Mouse (Mus musculus): Measurements from ENCODE around the gene Arl2. TPM values are rescaled to one million over a fixed set of nuclear protein-coding genes. Genes with fewer than 3 reads are reported as not detected.

Gene Arl2
- polyA plus RNA-seq (2014; fragmentation: Illumina TruSeq; extraction: RNeasy Lipid Tissue Mini Kit (QIAGEN cat#74804); ENCODE audit: low read depth, low replicate concordance): 0.98 TPM

DNA sequence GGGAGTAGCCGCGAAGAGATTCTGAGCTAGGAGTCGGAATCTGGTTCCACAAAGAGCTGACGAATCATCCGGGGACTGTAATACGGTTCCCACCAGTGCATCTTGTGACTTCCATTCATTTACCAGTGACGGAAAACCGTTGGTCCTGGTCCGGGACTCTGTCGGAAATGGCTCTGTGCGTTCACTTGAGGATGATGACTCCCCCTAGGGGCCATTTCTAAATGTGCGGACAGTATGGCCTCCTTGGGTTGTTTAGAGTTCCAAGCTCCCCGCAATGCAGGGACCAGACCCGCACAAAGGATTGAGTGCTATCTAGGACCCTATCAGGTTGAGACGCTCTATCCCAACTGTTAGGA, at the start of gene Arl2:
Gene Arl2 (minus strand): TSS at position 155 of the 356 bp plus-strand sequence.

DNA sequence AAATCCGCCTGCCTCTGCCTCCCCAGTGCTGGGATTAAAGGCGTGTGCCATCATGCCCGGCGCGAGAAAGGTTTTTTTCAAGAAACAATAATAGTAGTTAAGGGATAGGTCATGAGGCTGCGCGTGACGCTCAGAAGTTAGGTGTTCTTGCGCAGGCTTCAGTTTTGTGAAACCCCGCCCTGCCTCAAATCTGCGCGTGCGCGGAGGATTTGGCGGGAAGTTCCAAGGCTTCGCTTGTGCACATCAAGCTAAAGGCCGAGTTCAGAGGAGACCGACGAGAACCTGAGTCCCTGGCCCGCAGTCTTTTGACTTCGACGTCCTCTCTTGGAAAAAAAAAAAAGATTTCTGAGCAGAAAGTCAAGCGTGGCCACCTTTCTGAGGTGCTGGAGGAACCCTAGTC, 42.8 kb upstream of the Arl2 start, which contains the start of gene Majin:
Gene Majin (plus strand): TSS at position 258 of the 400 bp plus-strand sequence.

DNA sequence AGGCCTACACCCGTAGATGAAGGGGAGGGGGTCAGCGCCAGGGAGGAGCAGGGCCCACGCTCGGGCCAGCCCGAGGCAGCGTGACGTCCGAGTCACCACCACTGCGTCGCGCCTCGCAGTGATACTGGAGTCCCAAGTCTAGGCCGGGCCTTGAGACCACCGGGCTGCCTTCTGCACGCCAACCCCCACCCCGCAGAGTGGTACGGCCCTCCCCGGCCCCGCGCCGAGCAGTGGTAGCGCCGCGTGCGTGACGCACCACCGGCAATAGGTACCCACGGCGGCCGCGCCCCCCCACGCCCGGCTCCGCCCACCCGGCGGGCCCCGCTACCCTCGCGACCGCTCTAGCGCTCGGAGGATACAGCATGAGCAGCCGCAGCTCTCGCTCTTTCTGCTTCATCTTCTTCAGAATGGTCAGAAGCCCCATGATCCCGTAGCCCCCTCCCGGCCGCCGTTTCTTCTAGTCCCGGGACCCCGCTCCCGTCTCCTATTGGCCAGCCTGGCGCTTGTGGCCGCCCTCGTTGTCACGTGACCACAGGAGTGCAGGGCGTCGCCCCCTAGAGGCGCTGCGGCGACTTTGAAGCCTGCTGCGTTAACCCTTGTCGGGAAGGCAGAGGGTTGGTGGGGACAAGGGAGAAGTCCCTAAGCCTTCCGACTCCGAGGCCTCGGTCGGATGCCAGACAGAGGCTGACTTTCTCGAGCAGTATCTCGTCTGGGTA, 512 bp downstream of the Arl2 start, which contains the start of gene Batf2:
Gene Batf2 (plus strand): TSS at position 306 of the 716 bp plus-strand sequence.

DNA sequence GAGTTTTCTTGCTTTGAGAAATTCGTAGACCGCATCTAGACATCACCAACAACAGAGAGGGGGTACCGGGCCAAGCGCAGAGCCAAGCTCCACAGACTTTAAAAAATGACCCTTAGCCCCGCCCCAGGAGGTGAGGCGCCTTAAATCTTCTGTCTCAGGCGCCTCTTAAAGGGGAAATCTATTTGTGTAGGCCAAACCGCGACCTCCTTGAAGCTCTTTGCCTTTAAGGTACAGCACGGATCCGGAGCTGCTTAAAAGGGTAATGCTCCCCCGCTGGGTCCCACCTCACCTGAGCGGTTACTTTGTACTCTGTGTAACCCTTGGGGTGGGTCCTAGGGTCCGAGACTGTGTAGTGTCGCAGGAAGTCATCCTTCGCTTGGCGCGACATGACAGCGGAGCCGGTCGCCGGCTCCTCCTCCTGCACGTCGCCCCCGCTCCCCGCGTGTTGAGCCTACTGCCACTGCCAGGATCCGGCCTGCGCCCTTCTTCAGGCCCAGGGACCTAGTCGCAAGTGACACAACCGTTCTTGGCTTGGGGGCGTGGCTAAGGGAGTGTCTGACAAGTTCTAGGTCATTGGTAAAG, 13.5 kb downstream of the Arl2 start, which contains the start of gene Snx15:
Gene Snx15 (minus strand): TSS at position 545 of the 582 bp plus-strand sequence.

DNA sequence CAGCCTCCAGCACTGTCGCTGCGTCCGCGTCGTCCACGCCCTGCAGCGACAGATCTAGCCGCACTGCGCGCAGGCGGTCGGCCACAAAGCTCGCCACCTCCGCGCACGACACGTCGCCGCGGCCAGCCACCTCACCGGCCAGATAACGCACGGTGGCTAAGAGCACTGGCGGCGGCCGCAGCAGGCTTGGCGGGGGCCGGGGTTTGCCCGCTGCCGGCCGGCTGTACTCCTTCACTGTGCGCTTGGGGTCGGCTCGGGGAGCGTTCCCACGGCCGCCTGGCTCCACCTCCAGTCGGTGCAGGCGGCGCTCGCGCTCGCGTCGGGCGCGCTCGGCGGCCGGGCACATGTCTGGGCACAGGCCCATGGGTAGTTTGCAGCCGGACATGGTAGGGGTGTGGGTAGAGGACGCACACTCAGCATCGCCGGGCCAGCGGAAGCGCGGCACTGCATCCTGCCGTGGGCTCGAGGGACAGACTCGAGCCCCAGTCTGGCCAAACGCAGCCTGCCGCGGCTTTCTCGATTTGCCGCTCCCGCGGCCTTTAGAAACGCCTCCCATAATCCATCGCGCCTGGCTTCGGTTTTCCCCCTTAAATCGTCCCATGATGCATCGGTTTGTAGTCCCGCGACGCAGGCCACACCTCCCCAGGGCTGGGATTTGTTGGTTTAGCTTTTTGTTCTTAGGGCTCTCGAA, 23.2 kb downstream of the Arl2 start, which contains the start of gene Sac3d1:
Gene Sac3d1 (minus strand): TSS at position 665 of the 691 bp plus-strand sequence.

DNA sequence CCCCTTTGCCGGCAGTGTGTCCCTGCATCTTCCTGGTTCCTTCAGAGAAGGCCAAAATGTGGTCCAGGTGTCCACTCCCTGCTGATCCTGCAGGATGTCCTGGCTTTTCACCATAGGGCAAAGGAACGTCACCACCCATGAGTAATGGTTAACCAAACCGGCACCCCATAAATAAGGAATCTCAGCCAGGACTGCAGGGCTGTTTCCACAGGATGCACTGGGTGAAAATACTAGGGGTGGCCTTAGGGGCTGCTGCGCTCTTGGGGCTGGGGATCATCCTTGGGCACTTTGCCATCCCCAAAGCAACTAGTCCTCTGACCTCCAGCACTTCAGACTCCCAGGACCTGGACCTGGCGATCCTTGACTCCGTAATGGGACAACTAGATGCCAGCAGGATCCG, 35.8 kb downstream of the Arl2 start, which contains the start of gene Naaladl1:
Gene Naaladl1 (plus strand): TSS at position 197 of the 400 bp plus-strand sequence.

DNA sequence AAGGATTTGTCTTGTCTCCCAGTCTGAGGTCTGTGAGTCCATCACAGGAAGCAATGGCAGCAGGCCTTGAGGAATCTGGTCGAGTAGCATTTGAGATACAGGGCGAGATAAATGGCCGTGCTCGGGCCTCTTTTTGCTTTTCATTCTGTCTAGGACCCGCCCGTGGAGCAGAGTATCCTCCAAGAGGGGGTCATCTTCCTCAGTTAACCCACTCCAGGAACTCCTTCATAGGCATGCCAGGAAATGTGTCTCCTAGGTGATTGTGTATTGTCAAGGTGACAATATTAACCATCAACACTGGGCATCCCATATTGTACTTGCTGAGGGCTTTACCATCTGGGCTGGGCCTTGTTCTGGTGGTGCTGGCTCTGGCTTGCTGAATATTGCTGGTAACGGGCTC, 47.2 kb downstream of the Arl2 start, which contains the start of gene AC131692.1:
Gene AC131692.1 (plus strand): TSS at position 301 of the 400 bp plus-strand sequence.

DNA sequence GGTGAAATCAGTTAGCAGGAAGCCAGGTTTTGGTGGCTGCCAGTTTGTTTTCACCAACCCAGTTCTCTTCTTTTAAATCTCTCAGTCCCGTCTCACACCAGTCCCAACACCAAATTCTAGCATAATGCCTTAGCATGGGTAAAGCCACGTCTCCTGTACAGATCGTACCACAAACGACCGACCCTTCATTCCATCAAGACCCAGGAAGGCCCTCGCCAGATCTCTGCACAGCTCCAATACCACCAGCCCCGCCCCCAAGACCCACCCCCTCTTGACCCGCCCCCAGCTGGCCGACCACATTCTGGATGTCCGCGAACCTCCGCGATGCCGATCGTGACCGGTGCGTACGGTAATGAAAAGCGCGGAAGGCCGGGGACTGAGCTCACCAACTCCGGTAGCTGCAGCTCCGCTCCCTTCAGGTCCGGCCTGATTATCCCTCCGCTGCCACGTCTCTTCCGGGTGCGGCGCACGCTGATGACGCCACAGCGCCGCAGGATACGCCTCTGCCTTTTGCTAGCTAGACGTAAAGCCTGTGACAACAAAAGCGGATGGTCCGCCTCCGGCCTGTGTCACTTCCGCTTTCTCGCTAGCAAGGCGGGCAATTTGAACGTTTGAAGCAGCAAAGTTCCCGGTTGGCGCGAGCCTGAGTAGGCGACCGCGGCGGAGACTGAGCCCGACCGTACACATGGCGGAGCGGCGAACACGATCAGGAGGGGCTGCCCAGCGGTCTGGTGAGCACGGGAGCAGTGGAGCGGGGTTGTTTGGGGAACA, 56.7 kb downstream of the Arl2 start, which contains the start of the genes Zfpl1 and Cdca5:
Gene Zfpl1 (minus strand): TSS at position 479 of the 771 bp plus-strand sequence.
Gene Cdca5 (plus strand): TSS at position 506 of the 771 bp plus-strand sequence.

Other genes starting within 250 kb of the Arl2 start
- gene Tigd3, start 247.4 kb downstream of the Arl2 start, polyA plus RNA-seq (2014; fragmentation: Illumina TruSeq; extraction: RNeasy Lipid Tissue Mini Kit (QIAGEN cat#74804); ENCODE audit: low read depth, low replicate concordance): not detected
- 7.4 TPM for gene Dpf2, start 228.5 kb downstream of the Arl2 start, polyA plus RNA-seq (2014; fragmentation: Illumina TruSeq; extraction: RNeasy Lipid Tissue Mini Kit (QIAGEN cat#74804); ENCODE audit: low read depth, low replicate concordance)
- 0.56 TPM for gene Cdc42ep2, start 216.7 kb downstream of the Arl2 start, polyA plus RNA-seq (2014; fragmentation: Illumina TruSeq; extraction: RNeasy Lipid Tissue Mini Kit (QIAGEN cat#74804); ENCODE audit: low read depth, low replicate concordance)
- gene Pola2, start 177.3 kb downstream of the Arl2 start, polyA plus RNA-seq (2014; fragmentation: Illumina TruSeq; extraction: RNeasy Lipid Tissue Mini Kit (QIAGEN cat#74804); ENCODE audit: low read depth, low replicate concordance): 2.9 TPM
- gene Slc22a20, start 155.4 kb downstream of the Arl2 start, polyA plus RNA-seq (2014; fragmentation: Illumina TruSeq; extraction: RNeasy Lipid Tissue Mini Kit (QIAGEN cat#74804); ENCODE audit: low read depth, low replicate concordance): not detected
- 0.82 TPM for gene Capn1, start 125.7 kb downstream of the Arl2 start, polyA plus RNA-seq (2014; fragmentation: Illumina TruSeq; extraction: RNeasy Lipid Tissue Mini Kit (QIAGEN cat#74804); ENCODE audit: low read depth, low replicate concordance)
- 2.7 TPM for gene Syvn1, start 95.0 kb downstream of the Arl2 start, polyA plus RNA-seq (2014; fragmentation: Illumina TruSeq; extraction: RNeasy Lipid Tissue Mini Kit (QIAGEN cat#74804); ENCODE audit: low read depth, low replicate concordance)
- gene Mrpl49, start 83.8 kb downstream of the Arl2 start, polyA plus RNA-seq (2014; fragmentation: Illumina TruSeq; extraction: RNeasy Lipid Tissue Mini Kit (QIAGEN cat#74804); ENCODE audit: low read depth, low replicate concordance): 28.1 TPM
- 75.1 TPM for gene Fau, start 83.7 kb downstream of the Arl2 start, polyA plus RNA-seq (2014; fragmentation: Illumina TruSeq; extraction: RNeasy Lipid Tissue Mini Kit (QIAGEN cat#74804); ENCODE audit: low read depth, low replicate concordance)
- gene Znhit2, start 80.4 kb downstream of the Arl2 start, polyA plus RNA-seq (2014; fragmentation: Illumina TruSeq; extraction: RNeasy Lipid Tissue Mini Kit (QIAGEN cat#74804); ENCODE audit: low read depth, low replicate concordance): not detected
- gene Tm7sf2, start 73.2 kb downstream of the Arl2 start, polyA plus RNA-seq (2014; fragmentation: Illumina TruSeq; extraction: RNeasy Lipid Tissue Mini Kit (QIAGEN cat#74804); ENCODE audit: low read depth, low replicate concordance): 28.5 TPM
- gene Vps51, start 64.3 kb downstream of the Arl2 start, polyA plus RNA-seq (2014; fragmentation: Illumina TruSeq; extraction: RNeasy Lipid Tissue Mini Kit (QIAGEN cat#74804); ENCODE audit: low read depth, low replicate concordance): 4.6 TPM
- not detected for gene Tmem262, start 61.5 kb downstream of the Arl2 start, polyA plus RNA-seq (2014; fragmentation: Illumina TruSeq; extraction: RNeasy Lipid Tissue Mini Kit (QIAGEN cat#74804); ENCODE audit: low read depth, low replicate concordance)
- not detected for gene Gm28374, start 59.3 kb downstream of the Arl2 start, polyA plus RNA-seq (2014; fragmentation: Illumina TruSeq; extraction: RNeasy Lipid Tissue Mini Kit (QIAGEN cat#74804); ENCODE audit: low read depth, low replicate concordance)
- 1.1 TPM for gene Zfpl1, start 56.6 kb downstream of the Arl2 start, polyA plus RNA-seq (2014; fragmentation: Illumina TruSeq; extraction: RNeasy Lipid Tissue Mini Kit (QIAGEN cat#74804); ENCODE audit: low read depth, low replicate concordance)
- not detected for gene Cdca5, start 56.6 kb downstream of the Arl2 start, polyA plus RNA-seq (2014; fragmentation: Illumina TruSeq; extraction: RNeasy Lipid Tissue Mini Kit (QIAGEN cat#74804); ENCODE audit: low read depth, low replicate concordance)
- not detected for gene AC131692.1, start 47.1 kb downstream of the Arl2 start, polyA plus RNA-seq (2014; fragmentation: Illumina TruSeq; extraction: RNeasy Lipid Tissue Mini Kit (QIAGEN cat#74804); ENCODE audit: low read depth, low replicate concordance)
- gene Naaladl1, start 35.8 kb downstream of the Arl2 start, polyA plus RNA-seq (2014; fragmentation: Illumina TruSeq; extraction: RNeasy Lipid Tissue Mini Kit (QIAGEN cat#74804); ENCODE audit: low read depth, low replicate concordance): not detected
- gene Sac3d1, start 22.9 kb downstream of the Arl2 start, polyA plus RNA-seq (2014; fragmentation: Illumina TruSeq; extraction: RNeasy Lipid Tissue Mini Kit (QIAGEN cat#74804); ENCODE audit: low read depth, low replicate concordance): 1.0 TPM
- gene Snx15, start 13.2 kb downstream of the Arl2 start, polyA plus RNA-seq (2014; fragmentation: Illumina TruSeq; extraction: RNeasy Lipid Tissue Mini Kit (QIAGEN cat#74804); ENCODE audit: low read depth, low replicate concordance): 2.6 TPM
- gene Batf2, start 565 bp downstream of the Arl2 start, polyA plus RNA-seq (2014; fragmentation: Illumina TruSeq; extraction: RNeasy Lipid Tissue Mini Kit (QIAGEN cat#74804); ENCODE audit: low read depth, low replicate concordance): not detected
- not detected for gene Majin, start 42.8 kb upstream of the Arl2 start, polyA plus RNA-seq (2014; fragmentation: Illumina TruSeq; extraction: RNeasy Lipid Tissue Mini Kit (QIAGEN cat#74804); ENCODE audit: low read depth, low replicate concordance)
- gene Gpha2, start 84.8 kb upstream of the Arl2 start, polyA plus RNA-seq (2014; fragmentation: Illumina TruSeq; extraction: RNeasy Lipid Tissue Mini Kit (QIAGEN cat#74804); ENCODE audit: low read depth, low replicate concordance): not detected
- 0.93 TPM for gene Ppp2r5b, start 94.3 kb upstream of the Arl2 start, polyA plus RNA-seq (2014; fragmentation: Illumina TruSeq; extraction: RNeasy Lipid Tissue Mini Kit (QIAGEN cat#74804); ENCODE audit: low read depth, low replicate concordance)
- 0.79 TPM for gene Atg2a, start 100.1 kb upstream of the Arl2 start, polyA plus RNA-seq (2014; fragmentation: Illumina TruSeq; extraction: RNeasy Lipid Tissue Mini Kit (QIAGEN cat#74804); ENCODE audit: low read depth, low replicate concordance)
- 4.2 TPM for gene Ehd1, start 135.2 kb upstream of the Arl2 start, polyA plus RNA-seq (2014; fragmentation: Illumina TruSeq; extraction: RNeasy Lipid Tissue Mini Kit (QIAGEN cat#74804); ENCODE audit: low read depth, low replicate concordance)
- gene Cdc42bpg, start 164.9 kb upstream of the Arl2 start, polyA plus RNA-seq (2014; fragmentation: Illumina TruSeq; extraction: RNeasy Lipid Tissue Mini Kit (QIAGEN cat#74804); ENCODE audit: low read depth, low replicate concordance): 0.82 TPM
- 3.5 TPM for gene Men1, start 193.4 kb upstream of the Arl2 start, polyA plus RNA-seq (2014; fragmentation: Illumina TruSeq; extraction: RNeasy Lipid Tissue Mini Kit (QIAGEN cat#74804); ENCODE audit: low read depth, low replicate concordance)
- 3.2 TPM for gene Map4k2, start 199.6 kb upstream of the Arl2 start, polyA plus RNA-seq (2014; fragmentation: Illumina TruSeq; extraction: RNeasy Lipid Tissue Mini Kit (QIAGEN cat#74804); ENCODE audit: low read depth, low replicate concordance)
- gene Sf1, start 222.1 kb upstream of the Arl2 start, polyA plus RNA-seq (2014; fragmentation: Illumina TruSeq; extraction: RNeasy Lipid Tissue Mini Kit (QIAGEN cat#74804); ENCODE audit: low read depth, low replicate concordance): 59.9 TPM
- gene Pygm, start 242.9 kb upstream of the Arl2 start, polyA plus RNA-seq (2014; fragmentation: Illumina TruSeq; extraction: RNeasy Lipid Tissue Mini Kit (QIAGEN cat#74804); ENCODE audit: low read depth, low replicate concordance): not detected